Mouse (Mus musculus) C3H10T1/2 (cell line): ENCODE data around the gene Llph. TPM values are rescaled to one million over a fixed set of nuclear protein-coding genes. Genes with fewer than 3 reads are reported as not detected.

Source experiments
- polyA plus RNA-seq, 2 experiments: library from polyadenylated mRNA; unstranded; fragments of >200 nt; fragmentation: generic; extraction: Trizol; gene quantifications; one replicate each; pipeline ENCODE4 v1.2.1; 2012; ENCODE audit warnings: missing spikeins in 2 of 2

The Llph gene
- polyA plus RNA-seq, result 10 to 100 TPM; 11.6 to 36.8 TPM

DNA sequence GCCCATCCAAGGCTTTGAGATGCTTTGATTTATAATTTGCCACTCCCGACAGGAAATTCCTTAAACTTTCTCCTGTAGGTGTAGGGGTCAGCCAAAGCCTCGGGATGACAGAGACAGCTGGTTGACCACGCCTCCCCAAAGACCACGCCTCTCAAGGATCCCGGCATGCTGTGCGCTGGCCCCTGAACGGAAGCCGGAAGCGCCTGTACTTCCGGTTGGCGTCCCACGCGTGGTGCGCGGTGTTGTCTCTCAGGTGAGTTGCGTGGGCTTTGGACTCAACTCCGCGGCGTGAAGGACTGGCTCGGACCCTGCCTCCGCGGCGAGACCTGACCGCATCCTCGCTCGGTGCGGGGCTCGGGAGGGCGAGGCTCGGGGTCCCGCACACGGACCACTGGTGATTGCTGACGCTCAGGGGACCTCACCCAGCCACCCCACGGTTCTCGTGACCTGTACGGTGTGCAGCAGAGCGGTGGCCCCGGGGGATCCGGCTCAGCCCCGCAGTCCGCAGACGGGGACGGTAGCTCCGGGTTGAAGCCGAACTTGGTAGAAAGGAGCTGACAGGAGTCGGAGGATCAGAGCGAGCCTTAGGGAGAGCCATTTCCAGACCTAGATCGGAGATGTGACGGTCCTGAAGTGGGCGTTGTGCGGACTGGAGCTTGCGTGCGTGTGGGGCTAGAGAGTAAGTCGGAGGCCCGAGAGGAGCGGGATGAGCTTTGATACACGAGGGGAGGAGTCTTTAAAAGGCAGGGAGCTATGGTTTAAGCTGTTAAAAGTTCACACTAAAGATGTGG lies at the start of gene Llph:
TSS of gene Llph (plus strand) at position 200 of the 791 bp plus-strand sequence.

DNA sequence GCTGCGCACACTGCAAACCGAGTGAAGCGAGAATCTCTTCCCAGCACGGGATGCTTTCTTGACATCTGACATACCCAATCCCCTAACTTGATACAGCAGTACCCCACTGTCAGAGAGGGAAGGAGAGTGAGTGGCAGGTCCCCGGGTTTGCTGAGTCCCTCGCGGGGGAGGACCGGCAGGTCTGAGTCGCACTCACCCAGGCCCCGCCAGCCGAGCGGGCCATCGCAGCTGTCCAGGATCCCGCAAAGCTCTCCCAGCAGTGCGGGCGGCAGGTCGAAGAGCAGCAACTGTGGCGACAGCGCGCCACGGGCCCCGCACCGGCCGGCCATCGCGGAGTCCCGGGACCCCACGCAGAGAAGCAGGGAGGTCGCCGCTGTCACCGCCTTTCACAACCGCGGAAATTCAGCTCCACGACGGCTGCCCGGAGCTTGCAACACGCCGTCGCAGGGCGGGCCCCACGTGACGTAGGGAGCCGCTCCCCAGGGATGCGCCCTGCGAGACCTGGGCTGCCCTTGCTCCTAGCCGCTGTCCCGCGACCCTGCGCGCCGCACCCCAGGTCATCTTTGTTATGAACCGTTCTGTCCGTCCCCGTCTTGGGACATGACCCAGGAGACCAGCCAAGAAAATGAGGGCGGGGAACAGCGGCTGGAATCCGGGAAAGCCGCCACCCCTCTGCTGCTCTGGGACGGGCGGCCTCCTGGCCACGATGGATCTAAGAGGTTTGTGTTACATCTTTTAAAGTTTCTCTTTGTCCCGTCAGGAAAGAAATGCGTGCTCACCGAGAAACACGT lies 25.5 kb upstream of the Llph start, which contains the start of gene Tmbim4:
TSS of gene Tmbim4 (plus strand) at position 460 of the 791 bp plus-strand sequence.

DNA sequence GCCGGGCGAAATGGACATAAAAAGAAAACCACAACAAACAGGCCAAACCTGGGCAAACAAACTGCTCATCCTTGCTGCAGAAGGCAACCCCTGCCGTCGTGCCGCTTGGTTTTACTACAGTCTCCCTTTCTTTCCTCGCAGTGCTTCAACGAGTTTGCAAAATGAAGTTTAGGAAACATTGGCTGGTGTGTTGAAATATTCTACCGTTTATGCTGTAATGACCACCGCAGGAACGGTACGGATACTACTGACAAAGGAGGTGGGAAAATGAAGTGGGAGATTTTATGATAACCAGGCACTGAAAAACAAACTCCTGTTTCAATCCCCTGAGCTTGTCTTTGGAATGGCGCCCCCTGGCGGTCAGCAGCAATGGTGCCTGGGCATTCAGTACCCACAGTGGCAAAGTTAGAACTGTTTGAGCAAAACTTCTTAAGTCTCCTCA lies 24.9 kb upstream of the Llph start, which contains the start of gene Irak3:
TSS of gene Irak3 (minus strand) at position 170 of the 442 bp plus-strand sequence.

Other genes with a start within 250 kb of the Llph start
- gene Helb, start 114.1 kb upstream of the Llph start, polyA plus RNA-seq, result 1 to 10 TPM in 1 of 2 experiments, under 1 TPM in 1; 0.62 to 5.5 TPM
- gene Tmbim4, start 25.5 kb upstream of the Llph start, polyA plus RNA-seq, result 100 to 1,000 TPM in 1 of 2 experiments, 10 to 100 TPM in 1; 73.9 to 161 TPM
- 1 to 10 TPM in 1 of 2 experiments, under 1 TPM in 1; 0.04 to 1.0 TPM for gene Irak3, start 24.9 kb upstream of the Llph start, polyA plus RNA-seq
- 10 to 100 TPM in 1 of 2 experiments, 1 to 10 TPM in 1; 3.9 to 25.5 TPM for gene Hmga2, start 249.4 kb downstream of the Llph start, polyA plus RNA-seq